Mouse (Mus musculus) liver, embryonic 11.5 days (tissue): ENCODE data around the gene Slc26a9. TPM values are rescaled to one million over a fixed set of nuclear protein-coding genes. Genes with fewer than 3 reads are reported as not detected.
"Not testable (repeated sequence)": the region's sequence is repeated elsewhere in the genome, so short reads cannot be mapped to it uniquely, and the experiment has no call there.

Experiments used
- ATAC-seq: fragments of 200-750 bp; cut with Nextera tagmentation; replicated peaks from 2 replicates; pipeline ENCODE4 v1.8.0; 2017; ENCODE audit warnings: moderate number of reproducible peaks, mild to moderate bottlenecking, moderate TSS enrichment, moderate library complexity; ENCODE audit not compliant: low FRiP score
- DNase-seq: peaks from one replicate; pipeline ENCODE4 v3.0.0-alpha.2; 2017; ENCODE audit warnings: low spot score
- H3K27ac ChIP-seq: fragments of 300-500 bp; sonication (generic); 2 replicates; pipeline ENCODE4 v1.5.1; 2014; ENCODE audit warnings: mild to moderate bottlenecking, low read depth, low read length, control low read depth
- H3K27me3 ChIP-seq: fragments of 300-500 bp; sonication (generic); replicated peaks from 2 replicates; pipeline ENCODE4 v1.6.1; 2014; ENCODE audit warnings: low read length, mixed read lengths; ENCODE audit not compliant: control insufficient read depth, insufficient read depth
- H3K36me3 ChIP-seq: fragments of 300-500 bp; sonication (generic); 2 replicates; pipeline ENCODE4 v1.6.1; 2014; ENCODE audit warnings: mild to moderate bottlenecking, low read length, moderate library complexity, mixed read lengths; ENCODE audit not compliant: control insufficient read depth, insufficient read depth
- H3K4me1 ChIP-seq: fragments of 300-500 bp; sonication (generic); replicated peaks from 2 replicates; pipeline ENCODE4 v1.6.1; 2014; ENCODE audit warnings: low read length, mixed read lengths; ENCODE audit not compliant: control insufficient read depth, insufficient read depth
- H3K4me2 ChIP-seq: fragments of 300-500 bp; sonication (generic); 2 replicates; pipeline ENCODE4 v1.6.1; 2014; ENCODE audit warnings: mild to moderate bottlenecking, control low read depth, moderate library complexity
- H3K4me3 ChIP-seq: fragments of 300-500 bp; sonication (generic); 2 replicates; pipeline ENCODE4 v1.5.1; 2014; ENCODE audit warnings: low read depth, low read length, control low read depth
- H3K9ac ChIP-seq: fragments of 300-500 bp; sonication (generic); 2 replicates; pipeline ENCODE4 v1.6.1; 2014; ENCODE audit warnings: low read depth, low read length, control low read depth
- H3K9me3 ChIP-seq: fragments of 300-500 bp; sonication (generic); 2 replicates; pipeline ENCODE4 v1.6.1; 2016; ENCODE audit warnings: low read length, inconsistent platforms, mixed read lengths; ENCODE audit not compliant: control insufficient read depth
- WGBS: fragments of 180-500 bp; shearing (Covaris S2); extraction: QIAGEN DNeasy Blood & Tissue Kit; methylation state at CpG from one replicate; pipeline ENCODE4 v1.1.7; 2014; 5-methylcytosine and 5-hydroxymethylcytosine counted together
- polyA plus RNA-seq: library from polyadenylated mRNA; unstranded; fragments of >200 nt; fragmentation: Nextera tagmentation; extraction: Ambion mirVana; gene quantifications from 2 replicates; pipeline ENCODE4 v1.2.1, GENCODE M21; 2014

The Slc26a9 gene
- polyA plus RNA-seq, 1 experiment from 2014 or later: not detected

DNA sequence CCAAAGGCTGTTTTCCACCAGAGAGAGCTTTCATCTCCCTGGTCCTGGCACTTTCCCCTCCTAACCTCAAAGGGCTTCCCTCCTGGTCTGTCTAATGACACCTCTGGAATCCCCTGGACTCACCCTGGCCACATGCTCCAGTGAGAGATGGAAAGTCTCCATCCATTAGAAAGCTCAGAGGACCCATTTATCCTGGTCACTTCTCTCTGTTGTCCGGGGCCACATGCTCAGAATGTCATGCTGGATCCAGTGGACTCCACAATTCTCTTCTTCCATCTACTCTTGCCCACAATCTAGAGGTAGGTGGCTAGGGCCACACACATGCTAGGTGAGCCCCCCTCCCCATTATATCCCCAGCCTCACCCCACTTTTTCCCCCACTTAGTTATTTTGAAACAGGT, 65.2 kb downstream of the Slc26a9 start:
- Histone ChIP-seq H3K9me3 (no peaks in the 10 kb centered on the region), H3K4me2 (no peak overlapping the region), H3K4me1 (no peaks in the 10 kb centered on the region), H3K27ac (no peak overlapping the region), H3K27me3 (no peaks in the 10 kb centered on the region), H3K36me3 (no peaks in the 10 kb centered on the region), H3K9ac (no peak overlapping the region), H3K4me3 (no peak overlapping the region)
- ATAC-seq: no peak
- no peak for DNase-seq
- WGBS: 60% methylated on average over 1 of the region's 1 CpGs

DNA sequence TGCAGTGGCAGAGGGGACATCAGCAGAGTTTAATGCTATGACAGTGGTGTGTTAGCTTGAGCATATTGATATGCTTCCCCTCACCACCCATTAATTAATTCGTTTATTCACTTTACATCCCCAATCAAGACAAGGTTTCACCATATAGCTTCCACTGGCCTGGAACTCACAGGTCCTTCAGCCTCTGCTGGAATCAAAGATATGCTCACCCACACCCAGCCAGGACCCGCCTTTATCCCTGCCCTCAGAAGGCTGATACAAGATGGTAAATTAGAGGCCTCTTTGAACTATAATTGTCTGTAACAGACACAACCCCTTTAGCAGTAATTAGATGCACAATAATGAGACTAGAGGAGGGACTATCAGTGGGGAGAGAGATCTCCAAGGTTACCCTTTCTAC, 65.8 kb downstream of the Slc26a9 start:
- ATAC-seq: no peak
- no peaks in the 10 kb centered on the region for H3K9me3 ChIP-seq
- no peak overlapping the region for H3K27ac ChIP-seq
- no peak for DNase-seq
- no peaks in the 10 kb centered on the region for H3K27me3 ChIP-seq
- WGBS: 53% methylated on average over 2 of the region's 2 CpGs
- no peaks in the 10 kb centered on the region for H3K4me1 ChIP-seq
- H3K4me2 ChIP-seq: no peak overlapping the region
- no peaks in the 10 kb centered on the region for H3K36me3 ChIP-seq
- no peak overlapping the region for H3K4me3 ChIP-seq
- H3K9ac ChIP-seq: no peak overlapping the region

- H3K9me3 ChIP-seq: no peaks in the 10 kb centered on the region
- H3K27ac ChIP-seq: no peak overlapping the region
- H3K36me3 ChIP-seq: no peaks in the 10 kb centered on the region
- no peak for ATAC-seq
- DNase-seq: no peak
- no peaks in the 10 kb centered on the region for H3K27me3 ChIP-seq
- no peak overlapping the region for H3K4me3 ChIP-seq
- 84% methylated on average over 1 of the region's 1 CpGs for WGBS
- H3K4me1 ChIP-seq: no peaks in the 10 kb centered on the region
- H3K9ac ChIP-seq: no peak overlapping the region
- no peak overlapping the region for H3K4me2 ChIP-seq
These were observed 67.6 kb downstream of the Slc26a9 start for GRCm38 (mm10) chr1:131811393-131811792.

- ATAC-seq (no peak), DNase-seq (no peak)
- Histone ChIP-seq H3K9ac (no peak overlapping the region), H3K27ac (no peak overlapping the region), H3K4me2 (no peak overlapping the region), H3K4me1 (no peaks in the 10 kb centered on the region), H3K4me3 (no peak overlapping the region), H3K27me3 (no peaks in the 10 kb centered on the region), H3K9me3 (no peaks in the 10 kb centered on the region), H3K36me3 (no peaks in the 10 kb centered on the region)
- WGBS: 68% methylated on average over 9 of the region's 9 CpGs
These were observed 68.2 kb downstream of the Slc26a9 start for GRCm38 (mm10) chr1:131812006-131812405.

- DNase-seq: no peak
- no peaks in the 10 kb centered on the region for H3K36me3 ChIP-seq
- no peak overlapping the region for H3K4me2 ChIP-seq
- no peak overlapping the region for H3K27ac ChIP-seq
- no peaks in the 10 kb centered on the region for H3K9me3 ChIP-seq
- no peaks in the 10 kb centered on the region for H3K4me1 ChIP-seq
- H3K4me3 ChIP-seq: no peak overlapping the region
- no peaks in the 10 kb centered on the region for H3K27me3 ChIP-seq
- H3K9ac ChIP-seq: no peak overlapping the region
- 83% methylated on average over 9 of the region's 9 CpGs for WGBS
- no peak for ATAC-seq
These were observed 68.9 kb downstream of the Slc26a9 start for GRCm38 (mm10) chr1:131812631-131813295.

DNA sequence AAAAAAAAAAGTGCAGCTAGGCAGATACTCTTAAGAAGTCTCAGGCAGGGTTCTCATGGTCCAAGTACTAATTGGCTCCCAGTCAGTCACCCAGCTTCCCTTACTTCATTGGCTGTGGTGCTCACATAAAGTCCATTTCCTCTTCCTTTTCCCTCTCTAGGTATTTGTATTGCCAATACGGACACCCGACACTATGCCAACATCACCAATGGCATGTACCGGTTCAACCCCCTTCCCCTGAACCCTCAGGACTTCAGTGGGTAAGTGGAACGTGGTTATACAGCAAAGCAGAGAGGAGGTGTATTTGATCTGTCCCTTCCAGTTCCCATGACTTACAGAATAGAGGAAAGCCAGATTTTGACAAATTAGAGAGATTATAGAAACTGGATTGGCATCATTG, 69.9 kb downstream of the Slc26a9 start:
- no peak overlapping the region for H3K4me2 ChIP-seq

GRCm38 (mm10) chr1:131814191-131814590, 70.4 kb downstream of the Slc26a9 start:
- Histone ChIP-seq H3K27me3 (no peaks in the 10 kb centered on the region), H3K27ac (no peak overlapping the region), H3K9ac (no peak overlapping the region), H3K36me3 (no peaks in the 10 kb centered on the region), H3K4me3 (no peak overlapping the region), H3K9me3 (no peaks in the 10 kb centered on the region), H3K4me2 (no peak overlapping the region), H3K4me1 (no peaks in the 10 kb centered on the region)
- no peak for DNase-seq
- 67% methylated on average over 3 of the region's 3 CpGs for WGBS
- ATAC-seq: no peak

More for the DNA sequence above, 69.9 kb downstream of the Slc26a9 start:
- Histone ChIP-seq H3K9ac (no peak overlapping the region), H3K4me3 (no peak overlapping the region), H3K9me3 (no peaks in the 10 kb centered on the region), H3K36me3 (no peaks in the 10 kb centered on the region), H3K4me1 (no peaks in the 10 kb centered on the region), H3K27me3 (no peaks in the 10 kb centered on the region), H3K27ac (no peak overlapping the region)
- DNase-seq (no peak), ATAC-seq (no peak)
- WGBS: 80% methylated on average over 4 of the region's 4 CpGs

- no peak overlapping the region for H3K27ac ChIP-seq
- no peak overlapping the region for H3K4me3 ChIP-seq
- WGBS: 85% methylated on average over 6 of the region's 6 CpGs
- H3K27me3 ChIP-seq: no peaks in the 10 kb centered on the region
- H3K4me2 ChIP-seq: no peak overlapping the region
- no peaks in the 10 kb centered on the region for H3K9me3 ChIP-seq
- no peaks in the 10 kb centered on the region for H3K4me1 ChIP-seq
- ATAC-seq (no peak), DNase-seq (no peak)
- no peaks in the 10 kb centered on the region for H3K36me3 ChIP-seq
- H3K9ac ChIP-seq: no peak overlapping the region
These were observed 73.1 kb downstream of the Slc26a9 start for GRCm38 (mm10) chr1:131816886-131817285.

DNA sequence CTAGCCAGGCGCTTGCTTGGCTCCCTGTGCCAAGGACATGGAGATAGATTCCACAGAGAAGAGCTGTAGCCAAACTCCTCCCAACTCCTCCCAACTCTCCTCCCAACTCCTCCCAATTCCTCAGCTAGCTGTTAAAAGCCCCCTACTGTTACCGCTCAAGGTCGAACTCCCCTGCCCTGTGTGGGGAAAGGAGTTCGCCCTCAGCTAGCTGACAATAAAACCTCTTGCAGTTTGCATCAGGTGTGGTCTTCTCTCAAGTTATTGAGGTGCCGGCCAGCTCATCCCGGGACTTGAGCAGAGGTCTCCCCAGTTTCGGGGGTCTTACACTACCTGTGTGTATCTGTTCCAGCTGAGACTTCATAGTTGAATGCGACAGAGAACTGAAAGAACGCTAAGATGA, 76.5 kb downstream of the Slc26a9 start:
- WGBS: 71% methylated on average over 8 of the region's 9 CpGs

More for the DNA sequence above, 76.5 kb downstream of the Slc26a9 start:
- not testable (repeated sequence) for H3K4me3 ChIP-seq, H3K9ac ChIP-seq, H3K27me3 ChIP-seq, ATAC-seq, DNase-seq, H3K4me1 ChIP-seq, H3K27ac ChIP-seq, H3K36me3 ChIP-seq, H3K4me2 ChIP-seq, H3K9me3 ChIP-seq
